Mouse (Mus musculus) intestine, embryonic 16.5 days (tissue): ENCODE results near the gene Pigg. TPM values are rescaled to one million over a fixed set of nuclear protein-coding genes. Genes with fewer than 3 reads are reported as not detected.

Experiments used
- ATAC-seq: fragments of 200-750 bp; cut with Nextera tagmentation; 2 replicates; pipeline ENCODE4 v1.8.0; 2017; ENCODE audit warnings: moderate TSS enrichment, moderate library complexity
- H3K27ac ChIP-seq: fragments of 300-500 bp; sonication (generic); 2 replicates; pipeline ENCODE4 v1.5.1; 2014; ENCODE audit warnings: mild to moderate bottlenecking, low read length
- H3K27me3 ChIP-seq: fragments of 300-500 bp; sonication (generic); replicated peaks from 2 replicates; pipeline ENCODE4 v1.6.1; 2014; ENCODE audit warnings: low read length, control low read depth, mixed read lengths; ENCODE audit not compliant: control insufficient read depth, insufficient read depth
- H3K36me3 ChIP-seq: fragments of 300-500 bp; sonication (generic); 2 replicates; pipeline ENCODE4 v1.6.1; 2014; ENCODE audit warnings: low read length, control low read depth; ENCODE audit not compliant: control insufficient read depth, insufficient read depth
- H3K4me1 ChIP-seq: fragments of 300-500 bp; sonication (generic); 2 replicates; pipeline ENCODE4 v1.6.1; 2014; ENCODE audit warnings: low read length, control low read depth, mixed read lengths; ENCODE audit not compliant: control insufficient read depth, insufficient read depth
- H3K4me2 ChIP-seq: fragments of 300-500 bp; sonication (generic); 2 replicates; pipeline ENCODE4 v1.6.1; 2014; ENCODE audit warnings: low read depth, low read length, control low read depth
- H3K4me3 ChIP-seq: fragments of 300-500 bp; sonication (generic); 2 replicates; pipeline ENCODE4 v1.5.1; 2014; ENCODE audit warnings: mild to moderate bottlenecking, low read length
- H3K9ac ChIP-seq: fragments of 300-500 bp; sonication (generic); 2 replicates; pipeline ENCODE4 v1.6.1; 2014; ENCODE audit warnings: low read depth, low read length
- H3K9me3 ChIP-seq: fragments of 300-500 bp; sonication (generic); 2 replicates; pipeline ENCODE4 v1.6.1; 2016; ENCODE audit warnings: low read length, control low read depth; ENCODE audit not compliant: control insufficient read depth
- WGBS: fragments of 180-500 bp; shearing (Covaris S2); extraction: QIAGEN DNeasy Blood & Tissue Kit; methylation state at CpG from one replicate; pipeline ENCODE4 v1.1.7; 2014; 5-methylcytosine and 5-hydroxymethylcytosine counted together
- polyA plus RNA-seq: library from polyadenylated mRNA; unstranded; fragments of >200 nt; fragmentation: Nextera tagmentation; extraction: Ambion mirVana; gene quantifications from 2 replicates; pipeline ENCODE4 v1.2.1, GENCODE M21; 2015

Pigg gene
- polyA plus RNA-seq, 1 experiment from 2014 or later, result 8.3 TPM

DNA sequence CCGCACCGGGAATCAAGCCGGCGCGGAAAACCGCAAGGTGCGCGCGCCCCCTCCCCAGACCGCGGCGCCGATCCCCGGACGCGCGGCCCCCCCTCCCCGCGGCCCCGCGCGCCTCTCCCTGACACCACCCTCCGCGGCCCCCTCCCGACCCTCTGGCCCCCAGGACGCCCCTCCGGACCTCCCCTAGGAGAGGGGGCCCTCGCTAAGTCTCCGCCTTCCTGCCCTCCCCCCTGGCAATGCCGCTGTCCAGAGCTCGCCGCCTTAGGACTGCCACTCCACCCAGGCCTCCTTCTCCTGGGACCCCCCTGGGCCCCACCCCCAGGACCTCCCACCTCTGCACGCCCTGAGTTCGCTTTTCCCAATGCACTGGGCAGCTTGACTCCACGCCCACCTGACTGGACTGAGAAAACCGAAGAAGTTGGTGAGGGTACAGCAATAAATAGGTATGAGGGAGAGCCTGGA, 55.5 kb downstream of the Pigg start, which contains the start of gene Gm42517:
TSS of gene Gm42517 (minus strand) at position 52 of the 462 bp plus-strand sequence.
- H3K4me3 ChIP-seq, result peak within 1 kb of the TSS; percentile 59
- peaks cover 26% of the 10 kb centered on the region for H3K4me1 ChIP-seq
- no peaks in the 10 kb centered on the region for H3K36me3 ChIP-seq
- peak within 1 kb of the TSS; percentile 97 for H3K4me2 ChIP-seq
- no peak within 1 kb of the TSS for H3K27ac ChIP-seq
- peaks cover 75% of the 10 kb centered on the region for H3K27me3 ChIP-seq
- ATAC-seq, result 0 out of 2 replicates have a peak, but pooled peaks have one; percentile 16
- peak within 1 kb of the TSS; percentile 53 for H3K9ac ChIP-seq
- WGBS, result 1% methylated on average over 28 of the region's 36 CpGs
- no peaks in the 10 kb centered on the region for H3K9me3 ChIP-seq

DNA sequence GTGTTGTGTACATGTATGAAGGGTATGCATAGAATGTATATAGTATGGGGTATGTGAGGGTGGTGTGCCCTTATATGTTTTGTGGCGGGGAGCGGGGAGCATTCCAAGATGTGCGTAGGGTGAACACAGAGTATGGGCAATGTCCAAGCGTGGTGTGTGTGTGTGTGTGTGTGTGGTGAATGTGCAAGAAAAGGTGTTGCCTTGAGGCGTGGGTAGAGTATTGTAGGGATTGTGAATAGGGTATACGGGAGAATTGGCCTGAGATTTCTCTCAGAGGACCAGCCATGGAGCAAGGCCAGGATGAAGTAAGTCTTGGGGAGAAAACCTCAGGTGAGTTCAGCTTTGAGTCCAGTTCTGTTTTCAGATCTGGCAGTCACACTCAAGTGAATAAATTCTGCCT, 56.0 kb downstream of the Pigg start:
- 5% methylated on average over 6 of the region's 6 CpGs for WGBS
- peaks cover 26% of the 10 kb centered on the region for H3K4me1 ChIP-seq
- no peak overlapping the region for H3K27ac ChIP-seq
- no peak for ATAC-seq
- H3K9me3 ChIP-seq, result no peaks in the 10 kb centered on the region
- no peaks in the 10 kb centered on the region for H3K36me3 ChIP-seq
- H3K4me2 ChIP-seq, result peak overlapping the region; percentile 78
- peaks cover 75% of the 10 kb centered on the region for H3K27me3 ChIP-seq
- H3K9ac ChIP-seq, result no peak overlapping the region
- peak overlapping the region; percentile 50 for H3K4me3 ChIP-seq

DNA sequence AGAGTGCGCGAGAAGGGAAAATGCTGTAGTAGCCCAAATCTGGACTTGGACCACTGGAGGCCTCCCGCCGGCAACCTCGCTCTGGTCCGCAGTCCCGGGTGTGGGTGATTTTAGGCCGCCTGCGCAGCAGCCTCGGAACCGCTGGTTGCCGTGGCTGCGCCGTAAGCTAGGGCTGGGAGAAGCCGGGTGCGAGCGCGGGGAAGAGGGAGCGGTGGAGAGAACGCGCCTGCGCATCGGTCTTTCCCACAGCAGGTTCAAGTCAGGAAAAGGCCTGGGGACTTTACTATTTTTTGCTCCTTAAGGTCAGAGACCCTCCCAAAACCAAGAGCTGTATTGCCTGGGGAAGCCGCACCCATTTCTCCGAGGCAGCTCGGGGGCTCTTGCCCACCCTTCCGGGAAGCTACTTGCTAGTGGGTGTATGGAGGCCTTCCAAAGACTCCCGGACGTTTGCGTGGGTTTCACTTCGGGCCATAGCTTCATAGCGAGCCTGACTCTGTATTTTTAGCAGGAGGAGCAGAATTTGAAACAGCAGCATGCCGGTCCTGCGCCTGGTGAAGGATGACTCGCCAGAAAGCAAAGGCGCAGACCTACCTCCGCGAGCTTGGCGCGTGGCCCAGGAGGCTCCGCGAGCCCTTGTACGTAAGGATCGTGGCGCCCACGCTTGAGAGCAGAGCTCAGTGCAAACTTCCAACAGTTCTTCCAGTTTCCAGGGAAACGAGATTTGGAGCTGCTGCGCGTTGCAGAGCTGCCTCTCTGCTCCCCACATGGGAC, 56.6 kb downstream of the Pigg start:
- under 1% methylated on average over 48 of the region's 49 CpGs for WGBS
- Histone ChIP-seq H3K27me3 (peaks cover 71% of the 10 kb centered on the region), H3K36me3 (no peaks in the 10 kb centered on the region), H3K4me1 (peaks cover 26% of the 10 kb centered on the region), H3K4me3 (peak overlapping the region; percentile 50), H3K4me2 (peak overlapping the region; percentile 78), H3K27ac (no peak overlapping the region), H3K9ac (no peak overlapping the region; the same call in 1 of the 2 replicates), H3K9me3 (no peaks in the 10 kb centered on the region)
- 0 out of 2 replicates have a peak, but pooled peaks have one; percentile 24 for ATAC-seq

DNA sequence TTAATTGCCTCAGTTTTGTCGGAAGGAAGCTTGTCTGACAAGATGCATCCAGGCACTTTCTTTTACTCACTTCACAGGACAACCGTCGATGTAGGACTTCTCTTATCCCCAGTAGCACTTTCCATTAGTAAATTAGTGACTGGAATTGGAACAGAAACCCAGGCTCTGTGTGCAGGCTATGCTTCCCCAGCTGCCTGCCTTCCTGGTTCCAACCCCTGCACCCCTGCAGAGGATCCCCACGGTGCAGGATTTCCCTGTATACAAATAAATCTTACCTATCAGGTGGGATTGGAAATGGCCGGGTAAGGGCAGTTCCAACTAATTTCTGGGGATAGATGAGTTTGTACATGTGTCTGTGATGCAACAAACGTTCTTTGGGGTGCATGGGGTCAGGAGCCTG, 57.6 kb downstream of the Pigg start:
- Histone ChIP-seq H3K9ac (no peak overlapping the region), H3K9me3 (no peaks in the 10 kb centered on the region), H3K4me2 (no peak overlapping the region), H3K27me3 (peaks cover 62% of the 10 kb centered on the region), H3K4me1 (peaks cover 26% of the 10 kb centered on the region), H3K27ac (no peak overlapping the region), H3K4me3 (no peak overlapping the region), H3K36me3 (no peaks in the 10 kb centered on the region)
- no peak for ATAC-seq
- 2% methylated on average over 6 of the region's 6 CpGs for WGBS

DNA sequence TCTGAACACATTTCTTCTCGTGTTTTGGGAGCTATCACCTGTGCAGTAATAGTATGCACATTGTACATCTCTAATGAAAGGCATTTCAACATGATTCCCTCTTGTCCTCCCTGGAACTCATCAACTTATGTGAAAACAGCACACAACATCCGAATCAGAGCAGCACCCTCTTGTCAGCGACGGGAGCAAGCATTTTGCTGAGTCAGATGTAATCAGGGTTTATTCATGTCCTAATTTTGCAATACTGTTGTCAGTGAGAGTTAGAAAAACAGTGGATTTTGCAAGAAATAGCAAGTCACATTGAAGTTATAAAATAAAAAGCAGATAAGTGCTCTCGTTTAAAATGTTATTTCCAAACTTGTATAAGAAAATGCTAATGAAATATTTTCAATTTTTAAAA, 61.7 kb downstream of the Pigg start:
- H3K36me3 ChIP-seq, result no peaks in the 10 kb centered on the region
- H3K27ac ChIP-seq, result no peak overlapping the region
- no peaks in the 10 kb centered on the region for H3K9me3 ChIP-seq
- no peak overlapping the region for H3K9ac ChIP-seq
- no peak overlapping the region for H3K4me2 ChIP-seq
- H3K4me1 ChIP-seq, result peaks cover 3% of the 10 kb centered on the region; the same call in 1 of the 2 replicates
- H3K4me3 ChIP-seq, result no peak overlapping the region
- WGBS, result 74% methylated on average over 5 of the region's 5 CpGs
- peaks cover 23% of the 10 kb centered on the region for H3K27me3 ChIP-seq
- no peak for ATAC-seq

DNA sequence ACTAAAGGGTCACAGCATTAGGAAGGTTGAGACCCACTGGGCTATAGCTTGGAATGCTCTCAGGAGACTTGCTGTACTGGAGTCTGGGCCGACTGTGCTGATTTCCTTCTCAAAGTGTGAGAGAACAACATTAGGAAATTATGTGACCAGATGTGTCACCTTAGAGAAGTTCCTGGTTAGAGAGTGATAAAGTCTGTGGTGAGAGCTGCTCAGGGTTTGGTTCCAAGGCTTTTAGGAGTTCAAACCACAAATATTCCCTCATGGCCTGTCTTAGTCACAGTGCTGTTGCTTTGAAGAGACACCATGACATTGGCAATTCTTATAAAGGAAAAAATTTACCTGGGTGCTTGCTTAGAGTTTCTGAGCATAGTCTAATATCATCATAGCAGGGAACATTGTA, 63.6 kb downstream of the Pigg start:
- no peak overlapping the region for H3K9ac ChIP-seq
- H3K27me3 ChIP-seq, result peaks cover 4% of the 10 kb centered on the region
- no peak overlapping the region for H3K4me2 ChIP-seq
- H3K9me3 ChIP-seq, result no peaks in the 10 kb centered on the region
- H3K27ac ChIP-seq, result no peak overlapping the region
- H3K4me3 ChIP-seq, result no peak overlapping the region
- WGBS, result 68% methylated on average over 1 of the region's 1 CpGs
- no peaks in the 10 kb centered on the region for H3K36me3 ChIP-seq
- no peaks in the 10 kb centered on the region for H3K4me1 ChIP-seq
- no peak for ATAC-seq

DNA sequence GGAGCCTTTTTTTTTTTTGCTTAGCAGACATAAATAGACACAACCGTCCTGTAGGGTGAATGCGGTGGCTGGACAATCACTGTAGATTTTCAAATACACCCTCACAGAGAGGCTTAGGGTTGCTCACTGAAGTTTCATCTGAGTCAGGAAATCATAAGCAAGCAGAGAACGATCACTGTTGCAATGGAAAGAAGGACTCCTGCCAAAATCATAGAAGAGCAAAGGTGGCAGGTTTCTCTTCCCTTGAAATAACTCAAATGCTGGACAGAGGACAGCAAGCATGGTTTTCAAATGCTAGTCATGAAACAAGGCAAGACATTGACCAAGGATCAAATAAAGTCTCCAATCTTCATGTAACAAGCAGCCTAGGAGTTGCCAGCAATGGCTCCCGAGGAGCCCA, 65.9 kb downstream of the Pigg start:
- no peaks in the 10 kb centered on the region for H3K36me3 ChIP-seq
- no peak for ATAC-seq
- no peaks in the 10 kb centered on the region for H3K4me1 ChIP-seq
- 84% methylated on average over 4 of the region's 4 CpGs for WGBS
- H3K9me3 ChIP-seq, result no peaks in the 10 kb centered on the region
- H3K4me2 ChIP-seq, result no peak overlapping the region
- no peaks in the 10 kb centered on the region; the same call in 1 of the 2 replicates for H3K27me3 ChIP-seq
- H3K9ac ChIP-seq, result no peak overlapping the region
- H3K27ac ChIP-seq, result no peak overlapping the region
- no peak overlapping the region for H3K4me3 ChIP-seq

DNA sequence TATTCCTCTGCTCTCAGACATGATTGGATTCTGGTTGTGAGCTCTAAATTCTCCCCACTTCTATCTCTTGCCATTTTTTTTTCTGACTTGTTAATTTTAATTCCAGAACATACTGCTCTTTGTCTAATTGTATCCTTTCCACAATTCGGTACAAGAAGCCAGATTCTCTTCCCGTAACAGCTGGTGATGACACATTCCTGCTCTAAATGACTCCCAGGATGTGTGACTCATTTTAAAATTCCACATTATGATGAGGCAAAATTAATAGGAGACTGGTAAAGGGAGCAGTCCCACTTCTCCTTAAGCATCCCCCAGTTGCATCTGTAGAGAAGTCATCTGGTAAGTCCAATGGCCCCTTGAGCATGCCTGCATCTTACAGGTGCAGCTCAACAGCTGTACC, 73.2 kb downstream of the Pigg start:
- Histone ChIP-seq H3K9ac (no peak overlapping the region), H3K27me3 (no peaks in the 10 kb centered on the region), H3K27ac (no peak overlapping the region), H3K4me3 (no peak overlapping the region), H3K4me1 (no peaks in the 10 kb centered on the region), H3K36me3 (no peaks in the 10 kb centered on the region), H3K9me3 (no peaks in the 10 kb centered on the region), H3K4me2 (no peak overlapping the region)
- 83% methylated on average over 2 of the region's 2 CpGs for WGBS
- no peak for ATAC-seq

DNA sequence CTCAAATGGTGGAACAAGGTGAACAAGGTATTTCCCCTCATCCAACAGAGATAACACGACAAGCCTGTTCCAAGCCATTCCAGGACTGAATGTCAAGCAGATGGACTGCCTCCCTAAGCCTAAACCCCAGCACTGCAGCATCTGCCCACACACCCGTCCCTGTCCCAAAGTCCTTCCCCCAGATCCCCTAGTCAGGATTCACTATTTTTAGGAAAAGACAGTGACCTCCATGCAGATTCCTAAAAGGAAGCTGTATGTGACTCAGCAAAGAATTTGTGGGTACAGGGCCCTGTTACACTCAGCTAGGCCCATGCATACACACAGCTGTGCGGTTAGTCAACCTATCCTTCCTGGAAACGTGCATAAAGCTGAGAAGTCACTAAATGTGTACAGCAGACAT, 74.0 kb downstream of the Pigg start:
- Histone ChIP-seq H3K9ac (no peak overlapping the region), H3K27me3 (no peaks in the 10 kb centered on the region), H3K27ac (no peak overlapping the region), H3K4me3 (no peak overlapping the region), H3K36me3 (no peaks in the 10 kb centered on the region), H3K9me3 (no peaks in the 10 kb centered on the region), H3K4me2 (no peak overlapping the region), H3K4me1 (no peaks in the 10 kb centered on the region)
- no peak for ATAC-seq
- 68% methylated on average over 4 of the region's 4 CpGs for WGBS
